Mouse (Mus musculus) heart, adult 2 months (tissue): ENCODE data around the gene Arhgef38.

Experiments used
- CTCF ChIP-seq: fragments of 200-600 bp; IDR thresholded peaks from 2 replicates; pipeline ENCODE4 v1.8.1; 2022; ENCODE audit warnings: antibody characterized with exemption, mild to moderate bottlenecking, moderate library complexity
- EP300 ChIP-seq: fragments of 200-500 bp; IDR thresholded peaks from 2 replicates; pipeline ENCODE4 v1.6.1; 2011; ENCODE audit warnings: low read depth, low read length, control low read depth; ENCODE audit not compliant: insufficient read depth
- POLR2A ChIP-seq: fragments of 200-500 bp; IDR thresholded peaks from 2 replicates; pipeline ENCODE4 v1.6.1; 2011; ENCODE audit warnings: mild to moderate bottlenecking, low read depth, low read length, control low read depth; ENCODE audit not compliant: insufficient read depth

DNA sequence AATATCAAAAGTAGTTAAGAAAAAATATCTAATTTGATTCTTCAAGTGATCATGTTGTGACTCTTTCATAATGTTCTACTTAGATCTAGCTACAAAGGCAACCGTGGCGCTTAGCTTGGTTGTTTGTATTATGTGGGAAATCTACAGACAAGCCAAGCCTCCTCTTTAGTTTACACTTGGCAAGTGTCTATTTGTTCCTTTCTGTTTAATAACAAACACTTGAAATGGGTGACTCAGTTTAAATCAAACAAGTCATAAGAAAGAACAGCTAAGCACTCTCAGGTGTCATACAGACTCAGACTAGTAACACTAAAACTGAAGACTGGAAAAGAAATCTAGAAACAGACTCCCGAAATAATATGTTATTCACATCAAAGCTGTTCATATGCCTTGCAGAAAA is 47.2 kb downstream of the Arhgef38 start:
- TF ChIP-seq CTCF (no peak), POLR2A (no peak), EP300 (no peak)
